Mouse (Mus musculus) CD4-positive naive resting alpha-beta T cell, adult 57 days (primary cell): ENCODE measurements around the gene Upf2. TPM values are rescaled to one million over a fixed set of nuclear protein-coding genes. Genes with fewer than 3 reads are reported as not detected.

Source experiments
- total RNA-seq: library from RNA; stranded (reverse); gene quantifications from one replicate; pipeline ENCODE4 v1.2.4, GENCODE M21; 2023

The Upf2 gene
- total RNA-seq: 56.0 TPM

DNA sequence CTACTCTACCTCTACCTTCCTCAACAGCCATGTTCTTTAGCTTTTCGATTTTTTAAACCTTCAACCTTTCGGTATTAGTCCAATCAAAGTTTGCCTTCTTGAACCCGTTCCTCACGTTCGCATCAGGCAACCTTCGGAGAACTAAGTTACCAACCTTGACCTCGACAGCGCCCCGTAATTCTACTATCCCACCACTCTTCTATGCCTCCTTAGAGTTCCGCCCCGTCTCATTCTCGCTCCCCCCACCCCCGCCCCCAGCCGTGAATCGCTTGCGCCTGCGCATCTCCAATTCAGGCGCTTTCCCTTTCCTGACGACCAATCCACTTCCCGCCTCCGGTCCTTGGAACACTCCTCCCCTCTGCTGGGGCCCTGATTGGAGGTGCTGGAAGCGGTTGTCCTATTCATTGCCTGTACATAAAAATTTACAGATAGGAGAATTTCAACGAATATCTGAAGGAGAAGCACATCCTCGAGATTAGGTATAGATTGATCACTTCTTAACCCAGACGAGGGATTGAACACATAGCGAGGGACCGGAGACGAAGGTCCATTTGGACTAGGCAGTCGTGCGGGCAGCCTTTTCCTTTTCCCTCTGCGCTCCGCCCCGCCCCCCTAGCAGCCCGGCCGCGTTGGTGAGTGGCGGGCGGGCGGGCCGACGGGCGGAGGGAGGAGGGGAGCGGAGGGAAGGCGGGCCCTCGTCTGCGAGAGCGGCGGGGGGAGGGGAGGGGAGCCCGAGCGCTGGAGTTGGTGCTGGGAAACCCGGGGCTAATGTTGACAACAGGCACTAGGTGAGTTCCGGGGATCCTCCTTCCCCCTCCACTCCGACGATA, at the start of gene Upf2:
TSS of gene Upf2 (plus strand) at position 704 of the 830 bp plus-strand sequence.

DNA sequence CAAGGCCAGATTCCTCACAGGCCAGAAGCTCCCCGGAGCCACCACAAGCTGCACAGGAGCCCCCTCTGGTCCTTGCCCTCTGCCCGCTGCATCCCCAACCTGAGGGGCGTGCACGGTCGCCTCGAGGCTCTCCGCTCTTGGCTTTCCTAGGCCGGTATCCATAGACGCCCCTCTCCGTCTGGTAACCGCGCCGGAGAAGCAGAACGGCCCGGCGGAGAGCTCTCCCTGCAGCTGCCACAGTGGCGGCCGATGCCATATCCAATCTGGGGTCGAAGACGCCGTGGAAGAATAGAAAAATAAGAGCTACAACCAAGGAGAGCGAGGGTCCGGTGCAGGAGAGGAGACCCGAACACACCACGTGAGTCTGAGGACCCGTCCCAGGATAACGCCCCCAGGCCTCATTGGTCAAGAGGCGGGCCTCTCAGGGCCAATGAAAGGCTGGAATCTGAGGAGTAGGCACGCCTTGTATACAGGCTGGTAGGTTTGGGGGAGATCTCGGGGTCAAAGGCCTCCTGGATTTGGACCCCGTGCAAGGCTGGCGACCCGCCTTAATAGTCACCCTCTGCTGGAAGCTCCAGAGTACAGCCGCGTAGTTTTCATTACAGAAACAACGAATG, 8.7 kb upstream of the Upf2 start, which contains the start of gene Dhtkd1:
TSS of gene Dhtkd1 (minus strand) at position 377 of the 617 bp plus-strand sequence.

Other genes starting within 250 kb of the Upf2 start
- gene Camk1d, start 237.0 kb upstream of the Upf2 start, total RNA-seq: 59.2 TPM
- 19.8 TPM for gene Nudt5, start 106.5 kb upstream of the Upf2 start, total RNA-seq
- 86.3 TPM for gene Cdc123, start 106.3 kb upstream of the Upf2 start, total RNA-seq
- 3.1 TPM for gene Gm13199, start 88.5 kb upstream of the Upf2 start, total RNA-seq
- gene Sec61a2, start 56.0 kb upstream of the Upf2 start, total RNA-seq: 32.1 TPM
- gene Dhtkd1, start 8.7 kb upstream of the Upf2 start, total RNA-seq: not detected
- gene Proser2, start 178.7 kb downstream of the Upf2 start, total RNA-seq: 0.21 TPM